Mouse (Mus musculus) liver, embryonic 14.5 days (tissue): ENCODE measurements at regions not wholly inside any gene's neighbourhood (a gene's known extent, or its start where the extent isn't known, plus 50 kb on each side); places are given as distances from the start of the nearest gene placed in this dataset.

Source experiments
- ATAC-seq: fragments of 200-750 bp; cut with Nextera tagmentation; 2 replicates; pipeline ENCODE4 v1.8.0; 2017; ENCODE audit warnings: moderate number of reproducible peaks, mild to moderate bottlenecking, moderate library complexity; ENCODE audit not compliant: insufficient read depth
- DNase-seq, 3 experiments: peaks; one replicate each; pipeline ENCODE4 v3.0.0-alpha.2; 2012 to 2013; ENCODE audit warnings: low read depth in 3 of 3, low spot score in 3 of 3
- H3K27ac ChIP-seq: fragments of 300-500 bp; sonication (generic); 2 replicates; pipeline ENCODE4 v1.5.1; 2014; ENCODE audit warnings: moderate library complexity, mild to moderate bottlenecking, control low read depth, inconsistent platforms
- H3K27me3 ChIP-seq: fragments of 300-500 bp; sonication (generic); 2 replicates; pipeline ENCODE4 v1.6.1; 2014; ENCODE audit warnings: mild to moderate bottlenecking, low read length, moderate library complexity; ENCODE audit not compliant: control insufficient read depth, insufficient read depth
- H3K36me3 ChIP-seq: fragments of 300-500 bp; sonication (generic); replicated peaks from 2 replicates; pipeline ENCODE4 v1.6.1; 2014; ENCODE audit warnings: low read depth; ENCODE audit not compliant: control insufficient read depth, insufficient read depth
- H3K4me1 ChIP-seq, 2 experiments: fragments of 200-500 bp in 1 of 2; fragments of 300-500 bp in 1 of 2; sonication (generic) in 1 of 2; replicated peaks; 2 replicates each; pipeline ENCODE4 v1.6.1; 2012 to 2014; ENCODE audit warnings: antibody characterized with exemption in 1 of 2, inconsistent platforms in 1 of 2, low read length in 1 of 2; ENCODE audit not compliant: control insufficient read depth in 2 of 2, insufficient read depth in 2 of 2
- H3K4me2 ChIP-seq: fragments of 300-500 bp; sonication (generic); 2 replicates; pipeline ENCODE4 v1.6.1; 2014; ENCODE audit warnings: low read depth, mild to moderate bottlenecking, control low read depth, moderate library complexity
- H3K4me3 ChIP-seq, 2 experiments: fragments of 200-500 bp in 1 of 2; fragments of 300-500 bp in 1 of 2; sonication (generic) in 1 of 2; 2 replicates each; pipeline ENCODE4 v1.5.1; 2012 to 2014; ENCODE audit warnings: low read depth in 2 of 2, low read length in 2 of 2, mild to moderate bottlenecking in 2 of 2, control low read depth in 1 of 2, inconsistent platforms in 1 of 2, moderate library complexity in 1 of 2; ENCODE audit not compliant: insufficient read depth in 1 of 2
- H3K9ac ChIP-seq: fragments of 300-500 bp; sonication (generic); replicated peaks from 2 replicates; pipeline ENCODE4 v1.6.1; 2014; ENCODE audit warnings: mild to moderate bottlenecking, control low read depth, moderate library complexity
- H3K9me3 ChIP-seq: fragments of 300-500 bp; sonication (generic); 2 replicates; pipeline ENCODE4 v1.6.1; 2016; ENCODE audit warnings: low read length, mixed read lengths; ENCODE audit not compliant: control insufficient read depth
- CTCF ChIP-seq: IDR thresholded peaks from 2 replicates; pipeline ENCODE4 v1.5.1; 2016; ENCODE audit warnings: antibody characterized with exemption, low read depth, control low read depth
- EP300 ChIP-seq: IDR thresholded peaks from 2 replicates; pipeline ENCODE4 v1.6.1; 2016; ENCODE audit warnings: antibody characterized with exemption, low read depth
- WGBS: fragments of 180-500 bp; shearing (Covaris S2); extraction: QIAGEN DNeasy Blood & Tissue Kit; methylation state at CpG from one replicate; pipeline ENCODE4 v1.1.7; 2014; ENCODE audit not compliant: insufficient replicate concordance; 5-methylcytosine and 5-hydroxymethylcytosine counted together

GRCm38 (mm10) chr12:99039497-99040322 lies 119.3 kb downstream of the Ttc8 start:
- Histone ChIP-seq H3K9ac (no peak overlapping the region), H3K4me3 (no peak overlapping the region), H3K9me3 (no peaks in the 10 kb centered on the region), H3K4me1 (no peaks in the 10 kb centered on the region), H3K36me3 (no peaks in the 10 kb centered on the region), H3K27ac (no peak overlapping the region), H3K27me3 (no peaks in the 10 kb centered on the region), H3K4me2 (no peak overlapping the region)
- TF ChIP-seq CTCF (no peak), EP300 (no peak)
- 57% methylated on average over 9 of the region's 9 CpGs for WGBS
- DNase-seq = no peak
- ATAC-seq = no peak

- ATAC-seq (no peak), DNase-seq (no peak)
- no peak overlapping the region for H3K9ac ChIP-seq
- no peaks in the 10 kb centered on the region for H3K27me3 ChIP-seq
- H3K4me3 ChIP-seq = no peak overlapping the region
- no peak for TF ChIP-seq EP300
- TF ChIP-seq CTCF = no peak
- H3K9me3 ChIP-seq = no peaks in the 10 kb centered on the region
- no peaks in the 10 kb centered on the region for H3K36me3 ChIP-seq
- H3K4me1 ChIP-seq = no peaks in the 10 kb centered on the region
- WGBS = 45% methylated on average over 4 of the region's 4 CpGs
- H3K4me2 ChIP-seq = no peak overlapping the region
- no peak overlapping the region for H3K27ac ChIP-seq
These were observed 121.2 kb downstream of the Ttc8 start for GRCm38 (mm10) chr12:99041606-99042005.

GRCm38 (mm10) chr12:99042918-99043862 lies 122.8 kb downstream of the Ttc8 start:
- 63% methylated on average over 16 of the region's 16 CpGs for WGBS

GRCm38 (mm10) chr12:99044477-99044876 lies 124.1 kb downstream of the Ttc8 start:
- no peak overlapping the region for H3K4me3 ChIP-seq
- no peaks in the 10 kb centered on the region for H3K9me3 ChIP-seq
- DNase-seq (no peak), ATAC-seq (no peak)
- H3K9ac ChIP-seq = no peak overlapping the region
- TF ChIP-seq EP300 (no peak), CTCF (no peak)
- H3K27ac ChIP-seq = no peak overlapping the region
- no peaks in the 10 kb centered on the region for H3K27me3 ChIP-seq
- WGBS = 51% methylated on average over 5 of the region's 5 CpGs
- H3K36me3 ChIP-seq = no peaks in the 10 kb centered on the region
- H3K4me1 ChIP-seq = no peaks in the 10 kb centered on the region
- no peak overlapping the region for H3K4me2 ChIP-seq

More at GRCm38 (mm10) chr12:99042918-99043862, 122.8 kb downstream of the Ttc8 start:
- Histone ChIP-seq H3K4me1 (no peaks in the 10 kb centered on the region), H3K27me3 (no peaks in the 10 kb centered on the region), H3K9ac (no peak overlapping the region), H3K4me2 (no peak overlapping the region), H3K36me3 (no peaks in the 10 kb centered on the region), H3K4me3 (no peak overlapping the region), H3K9me3 (no peaks in the 10 kb centered on the region), H3K27ac (no peak overlapping the region)
- no peak for TF ChIP-seq CTCF
- TF ChIP-seq EP300 = no peak
- no peak for ATAC-seq
- DNase-seq = no peak

GRCm38 (mm10) chr12:99050426-99050825 lies 130.1 kb downstream of the Ttc8 start:
- DNase-seq = no peak
- no peak overlapping the region for H3K27ac ChIP-seq

More at GRCm38 (mm10) chr12:99050426-99050825, 130.1 kb downstream of the Ttc8 start:
- H3K9ac ChIP-seq = no peak overlapping the region
- no peaks in the 10 kb centered on the region for H3K9me3 ChIP-seq
- H3K27me3 ChIP-seq = no peaks in the 10 kb centered on the region
- H3K4me1 ChIP-seq = no peaks in the 10 kb centered on the region
- H3K4me2 ChIP-seq = no peak overlapping the region
- H3K36me3 ChIP-seq = no peaks in the 10 kb centered on the region
- 49% methylated on average over 2 of the region's 2 CpGs for WGBS
- TF ChIP-seq CTCF = no peak
- TF ChIP-seq EP300 = no peak
- ATAC-seq = no peak
- H3K4me3 ChIP-seq = no peak overlapping the region
